Mouse (Mus musculus): ENCODE measurements around the gene Rapgef2. TPM values are rescaled to one million over a fixed set of nuclear protein-coding genes. Genes with fewer than 3 reads are reported as not detected.
"Not testable (repeated sequence)": the region's sequence is repeated elsewhere in the genome, so short reads cannot be mapped to it uniquely, and the experiment has no call there.

Rapgef2 gene
- total RNA-seq, 2 experiments from 2014 or later: 35.1 to 35.4 TPM

DNA sequence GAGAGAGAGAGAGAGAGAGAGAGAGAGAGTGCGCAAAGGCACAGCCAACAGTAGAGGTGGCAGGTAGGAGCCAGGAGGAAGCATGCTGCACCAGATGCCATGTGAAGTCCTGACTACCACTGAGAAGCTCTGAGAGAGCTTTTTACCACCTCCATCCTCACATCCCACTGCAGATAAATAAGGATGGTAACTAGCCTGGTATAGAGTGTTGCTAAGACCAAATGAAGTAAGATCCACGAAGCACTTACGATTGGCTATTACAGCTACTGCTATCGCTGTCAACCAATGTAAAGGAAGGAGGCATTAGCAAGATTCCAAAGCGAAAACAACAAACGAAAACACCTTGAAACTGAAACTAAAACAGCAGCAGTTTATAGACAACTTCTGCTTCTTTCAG, 47.3 kb downstream of the Rapgef2 start:
- no peak for DNase-seq

DNA sequence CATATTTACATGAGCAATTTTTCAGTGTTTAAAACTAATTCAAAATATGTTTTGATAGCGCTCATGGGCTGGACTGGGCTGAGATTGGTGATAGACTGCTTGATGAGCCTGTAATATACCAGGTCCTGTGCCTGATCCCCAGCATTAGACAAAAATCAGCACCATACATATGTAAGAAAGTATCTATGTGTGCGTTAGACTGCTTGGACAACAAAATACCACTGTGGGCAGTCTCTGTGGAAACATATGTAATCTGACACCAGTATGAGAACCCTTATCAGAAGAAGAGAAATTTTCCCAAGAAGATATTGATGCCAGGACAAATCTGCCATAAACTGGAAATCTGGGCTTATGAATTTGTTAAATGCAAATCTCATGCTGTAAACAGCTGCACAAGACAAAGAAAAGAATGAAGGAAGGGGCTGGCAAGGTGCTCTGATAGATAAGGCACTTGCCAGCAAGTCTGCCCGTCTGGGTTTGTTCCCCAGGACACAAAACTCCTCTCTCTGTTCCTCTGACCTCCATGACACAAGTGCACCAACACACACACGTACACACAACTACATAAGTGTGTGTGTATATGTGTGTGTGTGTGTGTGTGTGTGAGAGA, 47.8 kb downstream of the Rapgef2 start:
- intact Hi-C loops (cut with DNase I): loop anchor here (2.0 kb wide), 1 partner anchor 22 kb away; no protein-coding TSS in a partner anchor
- DNase-seq: no peak

More for the DNA sequence above, 47.3 kb downstream of the Rapgef2 start:
- intact Hi-C loops (cut with DNase I): loop anchor here (2.0 kb wide), 1 partner anchor 22 kb away; no protein-coding TSS in a partner anchor

DNA sequence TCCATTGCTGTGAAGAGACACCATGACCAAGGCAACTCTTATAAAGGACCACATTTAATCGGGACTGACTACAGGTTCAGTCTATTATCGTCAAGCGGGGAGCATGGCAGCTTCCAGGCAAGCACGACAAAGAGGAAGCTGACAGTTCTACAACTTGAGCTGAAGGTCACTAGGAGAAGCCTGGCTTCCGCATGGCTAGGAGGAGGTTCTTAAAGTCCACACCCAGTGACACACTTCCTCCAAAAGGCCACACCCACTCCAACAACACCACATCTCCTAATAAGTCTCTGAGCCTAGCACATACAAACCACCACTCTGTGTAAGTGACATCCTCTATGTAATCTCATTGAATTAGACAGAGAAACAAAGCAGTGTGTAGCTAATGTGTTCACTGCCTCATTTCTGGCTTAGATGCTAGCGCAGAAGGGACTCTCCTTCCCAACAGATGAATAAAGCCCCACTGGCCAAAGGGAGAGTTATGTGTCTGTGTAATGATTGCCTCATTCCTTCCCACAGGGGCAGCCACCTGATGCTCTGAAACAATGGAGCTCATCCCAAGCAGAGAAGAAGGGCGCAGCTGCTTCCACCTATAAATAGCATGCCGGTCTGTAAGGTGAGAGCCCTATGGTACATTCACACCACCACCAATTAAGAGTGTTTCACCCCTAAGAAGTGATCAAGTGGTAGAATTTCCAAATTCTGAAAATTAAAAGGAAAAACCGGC, 48.5 kb downstream of the Rapgef2 start:
- DNase-seq: no peak
- intact Hi-C loops (cut with DNase I): loop anchor here (2.0 kb wide), 1 partner anchor 23 kb away; no protein-coding TSS in a partner anchor

DNA sequence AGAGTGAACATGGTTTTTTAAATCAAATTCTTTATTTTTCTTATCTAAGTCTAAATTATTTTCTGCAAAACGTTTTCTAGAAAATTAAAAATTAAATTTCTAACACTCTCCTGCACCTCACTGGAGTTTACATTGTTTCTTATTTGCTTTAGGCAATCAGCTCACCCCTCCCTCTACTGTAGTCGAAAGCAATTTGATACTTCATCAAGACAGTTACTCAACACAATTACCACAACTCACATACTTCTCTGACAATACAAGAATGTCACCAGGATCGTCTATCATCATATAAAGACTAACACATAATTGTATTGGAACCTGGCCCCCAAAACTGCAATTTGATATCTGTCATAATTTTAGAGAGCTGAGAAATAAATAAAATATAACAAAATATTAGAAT, 51.8 kb downstream of the Rapgef2 start:
- no peak for DNase-seq
- intact Hi-C loops (cut with DNase I): no loop called here

DNA sequence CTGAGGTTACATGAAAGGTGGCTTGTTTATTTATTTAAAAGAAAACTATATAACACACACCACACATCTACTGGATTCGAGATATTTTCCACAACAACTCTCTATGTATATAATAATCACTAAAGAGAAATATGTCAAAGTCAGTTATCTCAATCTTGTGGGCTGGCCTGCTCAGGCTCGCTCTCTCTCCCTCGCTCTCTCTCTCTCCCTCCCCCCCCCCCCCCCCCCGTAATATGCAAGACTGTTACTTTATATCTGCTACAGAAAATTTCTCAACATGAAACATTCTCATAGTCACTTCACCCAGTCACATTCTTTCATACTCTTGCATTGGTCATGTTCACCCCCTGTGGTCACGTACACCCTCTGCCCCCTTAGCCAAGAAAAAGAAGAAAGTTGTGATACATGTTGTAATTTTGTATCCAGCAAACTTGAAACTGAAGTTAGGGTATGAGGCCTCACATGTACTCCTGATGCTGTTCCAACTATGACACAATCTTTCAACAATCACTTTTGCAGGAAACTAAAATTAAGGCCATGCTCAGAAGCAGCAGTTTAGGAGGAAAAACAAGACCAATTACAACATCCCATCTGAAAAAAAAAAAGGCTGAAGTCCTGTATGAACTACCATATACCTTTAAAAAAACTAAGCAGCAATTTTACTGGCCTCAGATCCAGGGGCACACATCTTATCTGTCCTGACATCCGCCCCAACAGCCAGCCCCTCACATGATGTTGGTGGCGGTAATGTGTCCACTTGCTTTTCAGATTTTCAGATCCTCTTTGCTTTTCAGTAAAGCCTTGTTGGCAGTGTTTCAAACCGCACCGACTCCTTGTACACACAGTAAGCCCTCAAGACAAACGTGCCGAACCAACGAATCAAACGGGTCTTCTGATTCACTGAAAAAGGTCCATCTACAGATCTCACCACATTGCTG, 52.6 kb downstream of the Rapgef2 start:
- intact Hi-C loops (cut with DNase I): no loop called here
- no peak for DNase-seq

DNA sequence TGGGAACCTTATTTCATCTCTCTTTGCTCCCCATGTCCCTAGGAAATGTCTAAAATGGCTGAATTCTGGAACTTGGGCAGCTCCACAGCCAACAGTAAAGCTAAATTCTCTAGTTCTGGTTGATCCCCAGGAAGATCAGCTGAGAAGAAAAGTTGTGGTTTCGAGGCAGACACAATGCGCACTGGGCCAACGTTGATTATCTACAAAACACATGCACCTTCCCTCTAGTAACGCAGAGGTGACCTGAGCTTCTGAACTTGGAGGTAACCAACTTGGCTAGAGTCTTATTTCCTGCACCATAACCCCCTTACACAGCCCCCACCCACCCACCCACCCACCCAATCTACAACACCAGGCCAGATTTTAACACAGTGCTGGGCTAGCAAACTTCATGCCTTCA, 55.6 kb downstream of the Rapgef2 start:
- DNase-seq: no peak
- intact Hi-C loops (cut with DNase I): no loop called here

DNA sequence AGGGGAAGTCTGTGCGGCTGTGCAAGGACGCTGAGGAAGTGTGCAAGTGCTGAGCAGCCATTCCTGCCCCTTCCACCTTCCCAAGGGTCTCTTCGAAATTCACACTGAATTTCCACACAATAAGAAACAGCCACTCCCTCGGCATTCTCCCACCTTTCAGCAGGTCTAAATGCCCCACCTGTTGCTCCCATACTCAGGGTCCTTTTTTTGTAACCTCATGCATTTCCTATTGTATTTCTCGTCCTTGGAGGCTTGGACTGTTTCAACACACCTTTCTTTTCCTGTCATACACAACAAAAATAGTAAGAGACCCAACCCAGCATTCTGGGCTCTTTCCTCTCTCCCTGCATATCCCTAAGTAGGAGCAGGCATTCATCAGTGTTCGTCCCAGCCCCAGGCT, 56.8 kb downstream of the Rapgef2 start:
- intact Hi-C loops (cut with DNase I): no loop called here

DNA sequence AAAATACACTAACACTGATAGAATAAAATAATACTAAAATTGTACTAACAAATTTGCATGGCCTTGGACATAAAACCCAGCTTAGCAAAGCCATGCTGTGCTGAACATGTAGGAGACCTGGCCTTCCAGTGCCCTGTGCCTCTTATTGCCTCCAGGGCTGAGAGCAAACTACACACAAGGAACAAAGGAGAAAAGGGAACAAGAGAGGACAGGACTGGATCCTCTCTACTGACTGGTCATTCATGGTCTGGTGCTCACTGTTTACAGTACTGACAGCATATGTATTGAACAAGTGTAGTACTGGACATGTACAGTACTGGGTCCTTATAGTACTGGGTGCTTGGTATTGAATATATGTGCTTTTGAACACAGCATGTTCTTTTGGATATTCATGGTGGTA, 58.0 kb downstream of the Rapgef2 start:
- DNase-seq: no peak
- intact Hi-C loops (cut with DNase I): no loop called here

More for the DNA sequence above, 56.8 kb downstream of the Rapgef2 start:
- no peak for DNase-seq

DNA sequence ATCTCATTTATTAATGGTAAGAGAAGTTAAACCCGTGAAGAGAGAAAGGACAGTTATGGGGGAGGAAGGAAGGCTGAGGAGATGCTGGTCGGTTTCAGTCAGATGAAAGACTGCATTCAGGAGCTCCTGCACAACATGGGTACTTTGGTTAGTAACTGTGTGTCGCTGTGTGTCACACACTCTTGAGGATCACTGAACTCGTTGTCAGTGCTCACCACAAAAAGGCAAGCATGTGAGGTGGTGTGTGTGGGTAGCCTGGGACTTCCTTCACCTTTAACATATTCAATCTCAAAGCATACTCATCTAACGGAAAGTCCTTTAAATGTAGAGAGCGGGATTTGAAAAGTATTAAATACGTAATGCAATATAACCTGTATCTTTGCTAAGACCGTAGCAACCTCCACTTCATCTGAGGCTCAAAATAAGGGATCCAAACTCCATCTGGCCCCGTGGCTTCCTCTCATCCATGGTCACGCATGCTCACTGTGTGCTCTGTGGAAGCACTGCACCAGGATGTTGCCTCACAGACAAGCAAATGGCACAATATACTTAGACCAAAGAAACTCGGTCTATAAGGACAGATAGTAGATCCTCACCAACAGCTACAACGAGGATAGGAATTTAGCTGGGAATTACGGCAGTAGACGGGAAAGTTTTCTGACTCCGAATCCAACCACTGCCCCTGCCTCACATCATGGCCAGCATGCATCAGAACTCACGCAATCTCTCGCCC, 58.8 kb downstream of the Rapgef2 start:
- DNase-seq: no peak
- intact Hi-C loops (cut with DNase I): no loop called here

DNA sequence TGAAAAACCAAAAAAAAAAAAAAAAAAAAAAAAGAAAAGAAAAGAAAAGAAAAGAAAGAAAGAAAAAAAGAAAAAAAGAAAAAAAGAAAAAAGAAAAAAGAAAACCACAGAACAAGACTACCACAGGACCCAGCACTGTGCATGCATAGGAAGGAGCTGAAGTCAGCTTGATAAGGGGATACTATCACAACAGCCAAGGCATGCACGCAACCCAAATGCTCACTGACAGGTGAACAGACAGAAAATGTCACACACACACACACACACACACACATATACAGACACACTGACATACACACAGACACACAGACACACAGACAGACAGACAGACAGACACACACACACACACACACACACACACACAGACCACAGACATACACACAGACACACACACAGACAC, 59.5 kb downstream of the Rapgef2 start:
- intact Hi-C loops (cut with DNase I); DNase-seq: not testable (repeated sequence)

DNA sequence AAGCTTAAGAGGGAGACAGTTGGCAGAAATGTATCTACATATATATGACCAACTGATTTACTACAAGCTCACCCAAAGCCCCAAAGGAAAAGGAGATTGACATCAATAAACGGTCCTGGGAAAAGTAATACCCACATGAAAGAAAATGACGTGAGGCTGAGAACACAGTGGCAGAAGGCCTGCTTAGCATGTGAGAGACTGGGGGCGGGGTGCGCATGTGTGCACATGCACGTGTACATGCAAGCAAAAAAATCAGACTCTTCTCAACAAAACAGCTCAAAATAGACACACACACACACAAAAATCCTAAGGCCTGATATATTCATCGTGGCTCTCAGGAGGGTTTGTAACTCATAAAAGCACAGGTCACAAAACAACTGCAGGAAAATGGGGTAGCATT, 60.4 kb downstream of the Rapgef2 start:
- DNase-seq: no peak
- intact Hi-C loops (cut with DNase I): no loop called here

DNA sequence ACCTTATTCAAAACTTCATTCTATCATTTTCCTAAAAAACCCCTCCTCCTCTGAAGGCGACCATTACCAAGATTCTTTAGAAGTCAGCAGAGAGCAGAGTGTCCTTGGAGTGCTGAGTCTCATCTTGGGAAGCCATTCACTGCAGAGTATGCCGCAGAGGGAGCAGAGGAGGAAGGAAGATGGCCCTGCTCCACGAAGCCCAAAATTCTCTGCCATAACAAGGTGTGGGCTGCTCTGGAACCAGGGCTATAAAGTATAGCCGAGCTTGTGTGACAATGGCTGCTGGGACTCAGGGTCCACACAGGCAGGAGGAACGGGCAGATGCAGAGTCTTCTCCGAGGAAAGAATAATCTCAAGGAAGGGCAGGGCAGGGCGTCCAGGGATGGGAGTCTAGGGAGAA, 62.0 kb downstream of the Rapgef2 start:
- no peak for DNase-seq
- intact Hi-C loops (cut with DNase I): loop anchor here (5.0 kb wide), 2 partner anchors 138 to 223 kb away; no protein-coding TSS in a partner anchor

DNA sequence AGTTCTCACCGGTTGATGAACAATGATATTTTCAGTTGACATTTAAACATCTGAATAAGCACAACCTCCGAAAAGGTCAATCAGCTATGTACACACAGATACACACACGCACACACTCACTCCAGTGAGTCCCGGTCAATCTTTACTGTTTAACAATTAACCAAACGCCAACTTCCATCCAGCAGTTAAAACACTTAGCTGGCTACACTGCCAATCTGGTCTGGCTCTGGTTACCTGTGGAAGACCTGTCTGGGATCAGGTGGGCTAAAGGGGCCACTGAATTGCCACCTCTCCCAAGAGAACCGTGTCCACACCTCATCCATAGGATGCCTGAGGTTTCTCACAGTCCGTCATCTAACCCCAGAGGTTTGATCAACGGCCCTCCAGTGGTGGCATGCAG, 63.0 kb downstream of the Rapgef2 start:
- no peak for DNase-seq
- intact Hi-C loops (cut with DNase I): loop anchor here (5.0 kb wide), 2 partner anchors 139 to 224 kb away; no protein-coding TSS in a partner anchor

DNA sequence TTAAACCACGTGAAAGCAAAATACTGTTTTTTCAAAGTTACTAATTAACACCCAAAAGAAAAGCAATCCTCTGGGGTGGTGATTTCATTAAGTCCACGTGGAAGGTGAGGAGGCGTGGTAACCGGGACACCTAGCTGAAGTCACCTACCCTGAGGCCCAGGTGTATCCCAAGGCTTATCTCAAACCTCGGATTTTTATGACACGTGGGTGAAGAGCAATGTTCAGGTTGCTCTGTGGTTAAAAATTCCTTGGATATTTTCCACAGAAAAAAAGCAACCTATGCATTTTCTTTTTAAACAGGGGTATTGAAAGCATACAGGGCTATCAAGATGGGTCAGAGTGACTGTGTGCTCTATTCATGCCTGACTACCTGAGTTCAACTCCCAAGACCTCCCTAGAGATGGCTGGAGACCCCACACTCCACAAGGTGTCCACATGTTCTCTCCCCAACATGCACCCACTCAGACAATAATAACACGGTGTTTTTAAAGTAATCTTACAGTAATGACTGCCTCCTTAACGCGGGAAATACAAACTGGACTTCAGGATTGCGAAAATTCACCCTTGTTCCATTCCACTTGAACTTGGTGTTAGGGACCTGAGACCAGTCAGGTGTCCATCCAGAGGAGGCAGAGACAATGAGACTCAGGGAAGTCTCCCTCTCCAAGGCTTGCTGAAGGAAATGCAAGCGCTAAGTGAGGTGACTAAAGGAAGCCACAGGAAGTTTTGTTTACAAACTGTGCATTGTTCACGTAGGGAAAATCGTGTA, 63.9 kb downstream of the Rapgef2 start:
- DNase-seq: no peak
- intact Hi-C loops (cut with DNase I): loop anchor here (1.0 to 5.0 kb wide), 3 partner anchors 64 to 225 kb away; partner anchors contain the start of gene Rapgef2

DNA sequence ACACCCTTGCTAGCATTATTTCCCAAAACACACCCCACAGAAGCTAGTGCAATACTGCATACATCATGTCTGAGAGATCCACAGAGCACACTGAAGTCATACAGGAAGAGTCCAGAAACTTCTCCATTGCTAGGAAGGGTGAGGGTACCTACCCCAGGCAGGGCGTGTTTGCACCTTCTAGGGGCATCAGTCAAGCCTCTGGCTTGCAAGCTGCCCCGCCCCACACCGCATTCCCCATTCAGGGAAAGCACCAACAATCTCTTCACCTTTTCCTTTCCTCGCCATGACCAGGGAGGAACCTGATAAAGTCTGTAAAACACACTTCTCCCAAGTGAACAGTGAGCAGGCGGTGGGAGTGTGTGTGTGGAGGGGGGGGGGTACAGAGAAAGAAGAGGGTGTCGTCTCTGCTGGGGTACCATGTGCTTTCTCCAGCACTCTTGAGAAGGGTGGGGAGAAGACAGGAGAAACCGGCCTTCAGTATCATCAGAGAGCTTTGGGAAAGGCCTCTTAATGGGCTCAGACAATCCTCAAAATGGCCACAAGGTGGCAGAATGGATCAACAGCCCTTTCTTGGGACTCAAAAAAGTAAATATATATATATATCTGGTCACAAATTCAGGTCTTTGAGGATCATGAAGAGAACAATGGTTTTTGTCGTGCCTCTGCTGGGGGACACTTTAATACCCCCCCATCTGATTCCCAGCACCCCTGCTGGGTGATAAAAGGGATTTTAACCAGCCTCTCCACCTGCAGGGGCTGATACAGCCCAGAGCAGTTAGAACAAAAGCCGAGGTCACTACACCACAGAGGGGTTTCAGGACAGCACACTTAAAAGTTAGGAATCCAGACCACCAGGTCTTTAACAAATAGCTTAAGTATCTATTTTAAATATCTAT, 64.8 kb downstream of the Rapgef2 start:
- intact Hi-C loops (cut with DNase I): loop anchor here (1.0 to 5.0 kb wide), 4 partner anchors 65 to 365 kb away; partner anchors contain the start of gene Rapgef2
- DNase-seq: peak; percentile 76 to 78

DNA sequence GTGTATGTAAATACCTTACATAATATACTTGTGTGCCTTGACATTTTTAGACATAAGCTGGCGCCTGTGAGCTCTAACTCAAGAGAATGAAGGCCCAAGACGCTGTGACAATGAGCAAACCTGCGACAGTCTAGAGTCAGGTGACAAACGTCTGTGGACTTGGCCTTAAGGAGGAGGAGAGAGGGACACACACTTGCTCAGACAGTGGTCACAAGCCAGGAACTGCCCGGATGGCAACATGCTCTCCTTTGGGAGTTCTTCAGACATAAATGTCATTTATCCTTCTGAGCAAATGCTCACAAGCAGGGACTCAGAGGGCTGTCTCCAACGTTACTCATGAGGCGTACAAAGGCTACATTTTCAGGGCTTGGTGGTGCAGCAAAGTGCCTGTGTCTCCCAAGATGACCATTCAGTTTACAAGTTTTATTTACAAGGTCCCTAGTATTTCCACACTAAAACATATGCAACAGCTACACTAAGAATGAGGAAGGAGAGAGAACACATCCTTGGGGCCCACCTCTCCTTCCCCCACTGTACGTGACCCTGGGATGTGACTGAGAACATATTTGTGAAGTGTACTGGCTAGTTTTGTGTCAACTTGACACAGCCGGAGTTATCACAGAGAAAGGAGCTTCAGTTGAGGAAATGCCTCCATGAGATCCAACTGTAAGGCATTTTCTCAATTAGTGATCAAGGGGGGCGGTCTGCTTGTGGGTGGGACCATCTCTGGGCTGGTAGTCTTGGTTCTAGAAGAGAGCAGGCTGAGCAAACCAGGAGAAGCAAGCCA, 67.0 kb downstream of the Rapgef2 start:
- intact Hi-C loops (cut with DNase I): no loop called here
- DNase-seq: no peak

DNA sequence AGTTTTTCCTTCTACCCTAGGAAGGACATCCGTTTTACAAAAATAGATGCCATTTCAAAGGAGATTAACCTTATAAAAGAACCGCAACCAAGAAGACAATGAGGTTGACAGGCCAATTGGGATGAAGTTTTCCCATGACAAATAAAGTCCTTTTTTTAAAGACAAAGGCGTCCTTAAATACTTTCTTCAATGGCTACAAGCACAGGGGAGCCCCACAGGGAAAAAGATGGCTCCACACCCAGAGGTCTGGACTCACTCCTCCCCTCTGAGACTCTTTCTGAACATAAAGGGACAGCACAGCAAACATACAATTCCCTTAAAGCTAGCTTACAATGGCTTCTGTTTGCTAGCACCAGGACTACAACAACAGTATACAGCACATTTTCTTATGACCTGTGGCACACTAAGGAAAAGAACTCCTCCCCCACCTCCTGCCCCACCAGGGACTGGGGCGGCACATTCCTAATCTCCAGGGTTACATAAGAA, 67.7 kb downstream of the Rapgef2 start:
- intact Hi-C loops (cut with DNase I): loop anchor here (1.0 kb wide), 1 partner anchor 13 kb away; no protein-coding TSS in a partner anchor
- DNase-seq: no peak

All from heart, postnatal 36 days (tissue).